ENCODE assay signal across 31 mouse cellular contexts in genomic region chr9:69928126-69928525, GRCm38 (mm10).
DNase-seq lines count a peak whose midpoint lies in the region; ATAC-seq and TF ChIP-seq lines count a peak whose summit lies in the region.
"Had no signal": no experiment of that assay in that cellular context is flagged by ENCODE, and none has a peak within 500 bp of the region (broad histone marks: within the 10 kb centered on the region; RNA-seq: fewer than 3 reads in every experiment).

No protein-coding gene starts in this region.

- CTCF ChIA-PET in Patski (lab: Charles Lee) = interaction anchor here (0.9 to 3.3 kb wide), 7 partner anchors 9 to 422 kb away, joined by 3 to 14 read pairs (median 4); no protein-coding TSS in a partner anchor

- no peaks in the 10 kb centered on the region for H3K36me3 ChIP-seq in forebrain, postnatal 0 days (ENCODE audit: insufficient read depth)
- H3K36me3 ChIP-seq in forebrain, embryonic 11.5 days (ENCODE audit: control insufficient read depth, insufficient read depth, low read length) = no peaks in the 10 kb centered on the region
- H3K36me3 ChIP-seq: embryonic facial prominence, embryonic 12.5 days; heart, embryonic 10.5 days; heart, embryonic 15.5 days; hindbrain, embryonic 13.5 days; kidney, embryonic 15.5 days; limb, embryonic 12.5 days; liver, embryonic 15.5 days; lung, embryonic 15.5 days; midbrain, embryonic 15.5 days; neural tube, embryonic 12.5 days had no signal

- no peak overlapping the region for H3K4me3 ChIP-seq in forebrain, postnatal 0 days (ENCODE audit: low read depth, low read length)
- no peak overlapping the region for H3K4me3 ChIP-seq in forebrain, embryonic 11.5 days (ENCODE audit: low read depth, low read length)
- no peak overlapping the region for H3K4me3 ChIP-seq in layer of hippocampus, adult 2 months
- H3K4me3 ChIP-seq: embryonic facial prominence, embryonic 12.5 days; heart, embryonic 10.5 days; heart, embryonic 15.5 days; hindbrain, embryonic 13.5 days; kidney, embryonic 15.5 days; limb, embryonic 12.5 days; liver, embryonic 15.5 days; lung, embryonic 15.5 days; megakaryocyte, embryonic 14.5 days; midbrain, embryonic 15.5 days; myocyte; neural tube, embryonic 12.5 days had no signal

- no peaks in the 10 kb centered on the region for H3K27me3 ChIP-seq in forebrain, postnatal 0 days (ENCODE audit: insufficient read depth, low read length)
- H3K27me3 ChIP-seq in forebrain, embryonic 11.5 days (ENCODE audit: control insufficient read depth, insufficient read depth, low read length) = no peaks in the 10 kb centered on the region
- no peaks in the 10 kb centered on the region for H3K27me3 ChIP-seq in Patski
- H3K27me3 ChIP-seq: embryonic facial prominence, embryonic 12.5 days; heart, embryonic 15.5 days; hindbrain, embryonic 13.5 days; kidney, embryonic 15.5 days; limb, embryonic 12.5 days; liver, embryonic 15.5 days; lung, embryonic 15.5 days; megakaryocyte, embryonic 14.5 days; midbrain, embryonic 15.5 days; neural tube, embryonic 12.5 days had no signal

- H3K4me2 ChIP-seq in forebrain, postnatal 0 days (ENCODE audit: low read depth) = no peak overlapping the region
- H3K4me2 ChIP-seq in forebrain, embryonic 11.5 days (ENCODE audit: low read depth, low read length, severe bottlenecking) = no peak overlapping the region
- H3K4me2 ChIP-seq: embryonic facial prominence, embryonic 12.5 days; heart, embryonic 15.5 days; hindbrain, embryonic 13.5 days; kidney, embryonic 15.5 days; limb, embryonic 12.5 days; liver, embryonic 15.5 days; lung, embryonic 15.5 days; midbrain, embryonic 15.5 days; neural tube, embryonic 12.5 days had no signal

- in situ Hi-C loops in Patski (cut with MboI; ENCODE audit: low pct_unique_long_range_greater_than_20kb) = no loop called here

- peak; percentile 22 for TF ChIP-seq CTCF in forebrain, postnatal 0 days (IDR thresholded peaks at IDR 0.05; ENCODE audit: low read depth)
- TF ChIP-seq CTCF in layer of hippocampus, adult 2 months (conservative IDR thresholded peaks at IDR 0.05) = peak; percentile 30
- peak; percentile 79 for TF ChIP-seq CTCF in Patski (IDR thresholded peaks at IDR 0.05)

- H3K9me3 ChIP-seq in forebrain, postnatal 0 days (ENCODE audit: low read length) = no peaks in the 10 kb centered on the region
- H3K9me3 ChIP-seq in forebrain, embryonic 11.5 days (ENCODE audit: control insufficient read depth, low read length) = no peaks in the 10 kb centered on the region
- H3K9me3 ChIP-seq: embryonic facial prominence, embryonic 12.5 days; heart, embryonic 10.5 days; heart, embryonic 15.5 days; hindbrain, embryonic 13.5 days; kidney, embryonic 15.5 days; limb, embryonic 12.5 days; liver, embryonic 15.5 days; lung, embryonic 15.5 days; midbrain, embryonic 15.5 days; neural tube, embryonic 12.5 days had no signal

- ATAC-seq in forebrain, postnatal 0 days = no peak
- ATAC-seq in forebrain, embryonic 11.5 days (replicated peaks; ENCODE audit: low FRiP score) = no peak
- ATAC-seq in Patski = no peak
- ATAC-seq: midbrain, embryonic 15.5 days had no signal

- no peaks in the 10 kb centered on the region for H3K4me1 ChIP-seq in forebrain, postnatal 0 days (ENCODE audit: insufficient read depth)
- no peaks in the 10 kb centered on the region for H3K4me1 ChIP-seq in forebrain, embryonic 11.5 days (replicated peaks; ENCODE audit: control insufficient read depth, insufficient read depth, low read length)
- H3K4me1 ChIP-seq: embryonic facial prominence, embryonic 12.5 days; heart, embryonic 10.5 days; heart, embryonic 15.5 days; kidney, embryonic 15.5 days; limb, embryonic 12.5 days; liver, embryonic 15.5 days; lung, embryonic 15.5 days; megakaryocyte, embryonic 14.5 days; neural tube, embryonic 12.5 days had no signal

- POLR2A ChIA-PET in Patski (lab: Charles Lee) = no interaction called here

- no peak for DNase-seq in forebrain, postnatal 0 days
- DNase-seq in forebrain, embryonic 11.5 days (ENCODE audit: low spot score) = no peak
- no peak for DNase-seq in layer of hippocampus, adult 2 months (ENCODE audit: low spot score in 2 of 2)
- no peak for DNase-seq in layer of hippocampus, adult 8-10 months (ENCODE audit: low spot score in 2 of 2)
- DNase-seq in A20 (ENCODE audit: low read depth, low spot score) (peak; percentile 8), Patski (ENCODE audit: low read depth, low spot score) (no peak)
- no peak for DNase-seq in right cerebral cortex, postnatal 25 days
- DNase-seq in retina, embryonic 14.5 days (ENCODE audit: low spot score) = no peak
- DNase-seq: adrenal gland, postnatal 10 days; cerebellum, adult 11-12 months; cerebellum, adult 9-11 months; embryo, embryonic 11 days; gastrocnemius, postnatal 14 days; heart, postnatal 36 days; kidney, adult 18-20 months; kidney, postnatal 4 days; layer of hippocampus, adult 9-11 months; lung, postnatal 36 days; thymus, postnatal 14 days had no signal

- 49% methylated on average over 2 of the region's 2 CpGs for WGBS in forebrain, postnatal 0 days
- WGBS in forebrain, embryonic 11.5 days = 77% methylated on average over 2 of the region's 2 CpGs

- no peak overlapping the region for H3K9ac ChIP-seq in forebrain, postnatal 0 days
- H3K9ac ChIP-seq in forebrain, embryonic 11.5 days (ENCODE audit: low read length) = no peak overlapping the region
- H3K9ac ChIP-seq: embryonic facial prominence, embryonic 12.5 days; heart, embryonic 15.5 days; hindbrain, embryonic 13.5 days; kidney, embryonic 15.5 days; limb, embryonic 12.5 days; liver, embryonic 15.5 days; lung, embryonic 15.5 days; midbrain, embryonic 15.5 days; neural tube, embryonic 12.5 days had no signal

- no peak overlapping the region for H3K27ac ChIP-seq in forebrain, postnatal 0 days (ENCODE audit: low read depth, low read length)
- H3K27ac ChIP-seq in forebrain, embryonic 11.5 days (ENCODE audit: low read depth, low read length) = no peak overlapping the region
- no peak overlapping the region for H3K27ac ChIP-seq in layer of hippocampus, adult 2 months
- H3K27ac ChIP-seq: embryonic facial prominence, embryonic 12.5 days; heart, embryonic 10.5 days; heart, embryonic 15.5 days; hindbrain, embryonic 13.5 days; kidney, embryonic 15.5 days; limb, embryonic 12.5 days; liver, embryonic 15.5 days; lung, embryonic 15.5 days; midbrain, embryonic 15.5 days; neural tube, embryonic 12.5 days had no signal

Comparison
In these comparisons a context has a peak if more than half of its experiments do, and no peak if none do; other contexts are left out.
1. CTCF ChIP-seq: peak in every context shown above with its lines; median percentile 79 in Patski; 30 in layer of hippocampus, adult 2 months; 22 in forebrain, postnatal 0 days.